Mouse (Mus musculus): ENCODE data around the gene Pik3c2g. TPM values are rescaled to one million over a fixed set of nuclear protein-coding genes. Genes with fewer than 3 reads are reported as not detected.

Pik3c2g gene
- total and polyA plus RNA-seq, 2 experiments from 2014 or later, result 0.25 to 1.2 TPM

DNA sequence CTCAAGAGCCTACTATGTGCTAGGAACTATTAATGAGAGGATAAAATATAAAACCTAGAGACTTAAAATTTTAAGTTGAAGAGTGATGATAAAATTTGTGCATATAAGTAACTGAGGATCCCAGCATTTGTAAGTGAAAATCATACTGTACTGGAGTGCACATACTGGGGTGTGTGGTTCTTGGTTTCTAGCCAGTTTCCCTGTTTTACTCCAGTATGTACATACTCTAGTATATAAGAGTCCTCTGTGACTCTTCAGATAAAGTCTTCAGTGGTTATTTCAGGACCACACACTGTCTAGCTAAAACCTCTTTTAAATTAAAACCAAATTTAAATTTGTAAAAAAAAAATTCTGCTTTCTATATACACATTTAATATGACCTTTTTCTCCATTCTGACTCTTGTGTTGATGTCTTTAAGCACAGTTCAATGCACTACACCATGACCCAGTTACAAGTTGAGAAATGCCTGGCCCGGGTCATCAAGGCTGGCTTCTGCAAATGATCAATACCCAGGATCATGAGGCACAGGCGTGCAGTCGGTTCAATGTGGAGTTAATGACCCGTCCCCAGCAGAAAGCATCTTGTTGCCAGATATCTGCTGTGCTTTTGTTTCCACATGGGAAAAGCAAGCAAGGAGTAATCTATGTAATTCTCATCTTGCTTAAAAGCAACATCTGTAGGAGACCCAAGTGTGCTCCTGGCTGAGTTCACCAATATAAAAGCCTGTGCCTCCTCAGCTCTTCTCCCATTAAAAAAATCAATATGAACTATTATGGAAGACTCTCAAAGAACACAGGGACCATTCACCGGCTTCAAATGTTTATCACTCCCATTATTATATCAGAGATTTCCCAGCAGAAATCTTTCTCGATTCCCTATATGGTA lies 290.7 kb downstream of the Pik3c2g start:
- ATAC-seq (ENCODE audit: low FRiP score), result no peak
- TF ChIP-seq CTCF (IDR thresholded peaks at IDR 0.05), result no peak

DNA sequence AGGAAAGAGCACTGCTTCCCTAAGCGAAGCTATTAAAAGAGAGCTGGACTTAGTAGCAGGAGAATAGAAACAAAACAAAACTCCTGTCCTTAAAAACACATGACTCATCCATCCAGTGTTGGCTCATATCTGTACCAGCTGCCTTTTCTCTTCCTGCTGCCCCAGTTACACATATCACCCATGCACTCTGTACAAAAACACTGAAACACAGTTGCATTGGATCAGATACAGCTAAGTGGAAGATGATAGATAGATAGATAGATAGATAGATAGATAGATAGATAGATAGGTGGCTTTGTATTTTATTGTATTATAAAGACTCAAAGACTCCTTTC lies 291.3 kb downstream of the Pik3c2g start:
- Histone ChIP-seq H3K4me2 (ENCODE audit: low read depth, low read length, poor library complexity, severe bottlenecking) (no peak overlapping the region), H3K4me1 (ENCODE audit: insufficient read depth, low read length) (no peaks in the 10 kb centered on the region), H3K27me3 (ENCODE audit: insufficient read depth, low read length) (no peaks in the 10 kb centered on the region), H3K36me3 (ENCODE audit: insufficient read depth, low read length) (no peaks in the 10 kb centered on the region), H3K9me3 (ENCODE audit: low read length) (no peaks in the 10 kb centered on the region), H3K9ac (replicated peaks; ENCODE audit: low read length, poor library complexity, severe bottlenecking) (no peak overlapping the region), H3K4me3 (ENCODE audit: low read depth, low read length) (no peak overlapping the region), H3K27ac (ENCODE audit: low read depth, low read length) (no peak overlapping the region)
- no peak for TF ChIP-seq CTCF (IDR thresholded peaks at IDR 0.05)
- DNase-seq (ENCODE audit: low spot score) (no peak), ATAC-seq (ENCODE audit: low FRiP score) (no peak)
- 86% methylated on average over 1 of the region's 1 CpGs for WGBS

More for the DNA sequence above, 290.7 kb downstream of the Pik3c2g start:
- H3K4me3 ChIP-seq (ENCODE audit: low read depth, low read length), result no peak overlapping the region
- no peaks in the 10 kb centered on the region for H3K36me3 ChIP-seq (ENCODE audit: insufficient read depth, low read length)
- peak; percentile 20 for DNase-seq (ENCODE audit: low spot score)
- no peaks in the 10 kb centered on the region for H3K4me1 ChIP-seq (ENCODE audit: insufficient read depth, low read length)
- H3K9ac ChIP-seq (replicated peaks; ENCODE audit: low read length, poor library complexity, severe bottlenecking), result no peak overlapping the region
- H3K4me2 ChIP-seq (ENCODE audit: low read depth, low read length, poor library complexity, severe bottlenecking), result no peak overlapping the region
- 79% methylated on average over 6 of the region's 6 CpGs for WGBS
- no peak overlapping the region for H3K27ac ChIP-seq (ENCODE audit: low read depth, low read length)
- H3K9me3 ChIP-seq (ENCODE audit: low read length), result no peaks in the 10 kb centered on the region
- no peaks in the 10 kb centered on the region for H3K27me3 ChIP-seq (ENCODE audit: insufficient read depth, low read length)

DNA sequence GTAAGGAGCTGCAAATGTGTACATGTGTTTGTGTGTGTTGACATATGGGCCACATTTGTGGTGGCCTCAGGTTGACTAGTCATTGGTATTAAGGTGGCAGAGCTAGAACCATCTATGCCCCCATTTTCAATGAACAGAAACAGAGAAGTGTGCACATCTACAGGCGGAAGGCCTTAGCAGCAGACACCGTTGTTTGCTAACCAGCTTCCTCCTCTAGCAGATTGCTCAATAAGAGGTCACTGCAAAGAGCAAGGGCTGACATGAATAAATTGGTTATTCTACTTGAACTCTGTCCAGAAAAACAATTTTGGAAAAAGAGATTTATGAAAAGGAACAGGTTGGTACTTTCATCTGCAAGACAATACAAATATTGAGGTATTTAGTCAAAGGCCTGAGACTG lies 295.1 kb downstream of the Pik3c2g start:
- H3K27ac ChIP-seq (ENCODE audit: low read depth, low read length), result no peak overlapping the region
- no peak overlapping the region for H3K9ac ChIP-seq (replicated peaks; ENCODE audit: low read length, poor library complexity, severe bottlenecking)
- 92% methylated on average over 2 of the region's 2 CpGs for WGBS
- H3K27me3 ChIP-seq (ENCODE audit: insufficient read depth, low read length), result no peaks in the 10 kb centered on the region
- H3K4me3 ChIP-seq (ENCODE audit: low read depth, low read length), result no peak overlapping the region
- no peak overlapping the region for H3K4me2 ChIP-seq (ENCODE audit: low read depth, low read length, poor library complexity, severe bottlenecking)
- no peaks in the 10 kb centered on the region for H3K4me1 ChIP-seq (ENCODE audit: insufficient read depth, low read length)
- no peak for ATAC-seq (ENCODE audit: low FRiP score)
- H3K36me3 ChIP-seq (ENCODE audit: insufficient read depth, low read length), result no peaks in the 10 kb centered on the region
- TF ChIP-seq CTCF (IDR thresholded peaks at IDR 0.05), result no peak
- H3K9me3 ChIP-seq (ENCODE audit: low read length), result no peaks in the 10 kb centered on the region
- no peak for DNase-seq (ENCODE audit: low spot score)

DNA sequence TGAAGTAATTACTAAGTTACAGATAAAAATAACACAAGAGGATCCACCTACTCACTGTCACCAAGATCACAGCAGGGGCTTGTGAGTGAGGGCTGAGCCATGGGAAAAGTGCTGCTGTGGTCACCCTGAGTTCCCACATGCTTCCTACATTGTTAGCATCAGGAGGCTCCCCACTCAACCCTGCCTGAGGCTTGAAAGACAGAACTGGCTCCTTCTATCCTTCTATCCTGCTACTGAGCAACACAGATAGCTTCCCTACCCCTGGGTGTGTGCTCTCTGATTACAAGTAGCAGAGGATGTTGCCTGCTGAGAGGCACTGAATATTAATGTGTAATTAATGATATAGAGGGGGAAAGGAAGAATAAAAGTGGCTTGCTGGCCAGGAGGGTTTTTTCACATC lies 300.2 kb downstream of the Pik3c2g start:
- Histone ChIP-seq H3K9me3 (ENCODE audit: low read length) (no peaks in the 10 kb centered on the region), H3K4me2 (ENCODE audit: low read depth, low read length, poor library complexity, severe bottlenecking) (no peak overlapping the region), H3K27ac (ENCODE audit: low read depth, low read length) (no peak overlapping the region), H3K27me3 (ENCODE audit: insufficient read depth, low read length) (no peaks in the 10 kb centered on the region), H3K4me3 (ENCODE audit: low read depth, low read length) (no peak overlapping the region), H3K36me3 (ENCODE audit: insufficient read depth, low read length) (no peaks in the 10 kb centered on the region), H3K4me1 (ENCODE audit: insufficient read depth, low read length) (peaks cover 7% of the 10 kb centered on the region; the same call in 1 of the 2 replicates), H3K9ac (replicated peaks; ENCODE audit: low read length, poor library complexity, severe bottlenecking) (no peak overlapping the region)
- TF ChIP-seq CTCF (IDR thresholded peaks at IDR 0.05), result no peak
- no peak for DNase-seq (ENCODE audit: low spot score)
- ATAC-seq (ENCODE audit: low FRiP score), result no peak

DNA sequence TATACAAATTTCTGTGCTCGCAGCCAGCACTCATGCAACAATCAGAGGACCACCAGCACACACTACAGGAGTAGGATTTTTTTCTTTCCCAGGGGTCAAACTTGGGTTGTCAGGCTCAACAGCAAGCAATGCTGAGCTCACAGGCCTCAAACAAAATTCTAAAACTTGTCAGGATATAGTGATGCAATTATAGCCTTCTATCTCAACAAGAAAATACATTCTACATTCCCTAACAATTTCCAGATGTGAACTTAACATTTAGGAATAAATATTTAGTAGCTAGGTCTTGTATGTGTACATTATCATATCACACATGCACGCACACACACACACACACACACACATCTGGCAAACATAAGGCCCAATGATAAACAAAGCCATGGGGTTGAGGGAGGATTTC lies 308.6 kb downstream of the Pik3c2g start:
- no peak for ATAC-seq (ENCODE audit: low FRiP score)
- 88% methylated on average over 2 of the region's 2 CpGs for WGBS
- Histone ChIP-seq H3K27ac (ENCODE audit: low read depth, low read length) (no peak overlapping the region), H3K9ac (replicated peaks; ENCODE audit: low read length, poor library complexity, severe bottlenecking) (no peak overlapping the region), H3K9me3 (ENCODE audit: low read length) (no peaks in the 10 kb centered on the region), H3K36me3 (ENCODE audit: insufficient read depth, low read length) (no peaks in the 10 kb centered on the region), H3K4me2 (ENCODE audit: low read depth, low read length, poor library complexity, severe bottlenecking) (no peak overlapping the region), H3K4me3 (ENCODE audit: low read depth, low read length) (no peak overlapping the region), H3K4me1 (ENCODE audit: insufficient read depth, low read length) (no peaks in the 10 kb centered on the region), H3K27me3 (ENCODE audit: insufficient read depth, low read length) (no peaks in the 10 kb centered on the region)
- no peak for DNase-seq (ENCODE audit: low spot score)
- TF ChIP-seq CTCF (IDR thresholded peaks at IDR 0.05), result no peak

DNA sequence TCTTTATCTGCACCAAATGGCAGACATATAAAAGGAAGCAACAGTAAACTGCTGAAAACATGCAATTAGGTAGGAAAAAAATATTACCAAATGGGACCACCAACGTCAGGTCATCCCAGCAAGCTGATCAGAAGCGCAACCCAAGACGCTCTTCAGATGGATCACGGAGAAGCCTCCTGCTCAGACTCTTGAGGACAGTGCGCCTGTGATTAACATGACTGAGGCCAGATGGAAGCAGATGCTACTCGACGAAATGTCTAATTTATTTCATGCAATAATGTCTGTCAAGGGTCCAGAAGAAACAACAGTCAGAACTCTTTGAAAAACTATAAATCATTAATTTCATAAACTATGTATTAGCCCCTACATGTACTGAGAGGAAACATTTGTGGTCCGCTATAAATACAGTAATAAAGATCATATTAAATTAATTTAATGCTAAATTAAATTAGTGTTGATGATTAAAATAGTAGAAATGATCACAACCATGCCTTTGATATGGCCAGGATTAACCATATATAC lies 312.7 kb downstream of the Pik3c2g start:
- no peak overlapping the region for H3K9ac ChIP-seq (replicated peaks; ENCODE audit: low read length, poor library complexity, severe bottlenecking)
- H3K4me2 ChIP-seq (ENCODE audit: low read depth, low read length, poor library complexity, severe bottlenecking), result no peak overlapping the region
- DNase-seq (ENCODE audit: low spot score) (no peak), ATAC-seq (ENCODE audit: low FRiP score) (no peak)
- H3K27me3 ChIP-seq (ENCODE audit: insufficient read depth, low read length), result no peaks in the 10 kb centered on the region
- H3K9me3 ChIP-seq (ENCODE audit: low read length), result no peaks in the 10 kb centered on the region
- no peak overlapping the region for H3K27ac ChIP-seq (ENCODE audit: low read depth, low read length)
- H3K4me3 ChIP-seq (ENCODE audit: low read depth, low read length), result no peak overlapping the region
- no peaks in the 10 kb centered on the region for H3K4me1 ChIP-seq (ENCODE audit: insufficient read depth, low read length)
- TF ChIP-seq CTCF (IDR thresholded peaks at IDR 0.05), result no peak
- 86% methylated on average over 8 of the region's 8 CpGs for WGBS
- no peaks in the 10 kb centered on the region for H3K36me3 ChIP-seq (ENCODE audit: insufficient read depth, low read length)

Data from midbrain, postnatal 0 days (tissue).